Mouse (Mus musculus): Measurements from ENCODE around the gene Elavl3.

Elavl3 gene

GRCm38 (mm10) chr9:21977331-21977730 lies 74.5 kb downstream of the Elavl3 start:
- in situ Hi-C loops (cut with MboI; ENCODE audit: unreplicated experiment in 2 of 2), result loop anchor here (5.0 to 10.0 kb wide), 6 partner anchors 80 to 437 kb away; partner anchors contain the start of genes 9530077C05Rik (in 1 of the 2), Pigyl (in 1 of the 2) and Zfp809 (in 1 of the 2)

DNA sequence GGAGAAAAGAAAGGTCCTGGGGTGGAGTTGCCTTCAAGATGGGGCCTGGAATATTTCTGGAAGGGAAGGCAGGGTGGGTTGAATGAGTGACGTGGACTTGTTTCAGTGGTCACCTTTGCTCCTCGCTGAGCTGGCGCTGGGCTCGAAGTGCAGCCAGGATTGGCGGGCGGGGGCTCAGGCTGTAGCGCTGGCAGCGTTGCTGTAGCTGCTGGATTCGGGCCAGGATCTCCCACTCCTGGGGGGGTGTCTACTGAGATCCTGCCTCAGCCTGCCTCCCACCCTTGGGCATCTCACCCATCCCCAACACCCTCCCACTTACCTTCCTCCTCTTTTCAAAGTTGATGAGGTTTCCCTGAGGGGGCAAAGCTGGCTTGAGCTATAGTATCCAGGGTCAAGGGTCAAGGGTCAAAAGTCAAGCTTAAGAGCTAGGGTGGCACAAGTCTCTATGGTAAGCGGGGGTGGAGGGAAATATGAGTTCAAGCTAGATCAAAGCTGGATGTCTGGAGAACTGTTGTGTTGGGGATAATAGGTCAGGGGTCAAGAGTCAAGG lies 75.1 kb downstream of the Elavl3 start:
- in situ Hi-C loops (cut with MboI; ENCODE audit: unreplicated experiment in 2 of 2), result loop anchor here (5.0 to 10.0 kb wide), 6 partner anchors 81 to 438 kb away; partner anchors contain the start of genes 9530077C05Rik (in 1 of the 2), Pigyl (in 1 of the 2) and Zfp809 (in 1 of the 2)

GRCm38 (mm10) chr9:21969304-21969703 lies 82.5 kb downstream of the Elavl3 start:
- in situ Hi-C loops (cut with MboI; ENCODE audit: unreplicated experiment in 2 of 2), result no loop called here

DNA sequence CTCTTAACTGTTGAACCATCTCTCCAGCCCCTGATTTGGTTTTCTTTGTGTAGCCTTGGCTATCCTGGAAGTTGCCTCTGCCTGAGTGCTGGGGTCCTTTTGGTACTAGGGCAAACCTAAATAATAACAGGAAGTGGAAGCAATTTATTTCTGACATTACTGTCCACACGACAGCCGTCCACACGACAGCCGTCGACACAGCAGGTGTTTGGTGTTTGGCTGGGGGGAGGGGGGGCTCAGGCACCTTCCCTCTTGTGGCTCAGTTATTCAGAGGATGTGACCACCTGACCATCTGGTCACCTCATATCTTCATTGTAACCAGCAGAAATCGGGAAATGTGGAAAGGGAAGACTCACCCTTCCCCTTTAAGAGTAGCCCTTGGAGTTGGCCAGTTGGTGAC lies 82.9 kb downstream of the Elavl3 start:
- in situ Hi-C loops (cut with MboI; ENCODE audit: unreplicated experiment in 2 of 2), result no loop called here

All from v-Abl transformed pro-B cells (cell line).